Mouse (Mus musculus): Measurements from ENCODE around the gene Fgfr2. TPM values are rescaled to one million over a fixed set of nuclear protein-coding genes. Genes with fewer than 3 reads are reported as not detected.

The Fgfr2 gene
- polyA plus RNA-seq, 1 experiment from 2014 or later = 24.9 TPM

GRCm38 (mm10) chr7:130937266-130937841 lies 2185.8 kb downstream of the Fgfr2 start:
- Histone ChIP-seq H3K4me3 (ENCODE audit: low read depth, low read length) (peak overlapping the region; percentile 55), H3K36me3 (ENCODE audit: control insufficient read depth, insufficient read depth, low read length) (no peaks in the 10 kb centered on the region), H3K9me3 (replicated peaks; ENCODE audit: control insufficient read depth, low read length) (no peaks in the 10 kb centered on the region), H3K9ac (ENCODE audit: low read depth, low read length) (peak overlapping the region; percentile 66; the same call in 1 of the 2 replicates), H3K27me3 (ENCODE audit: control insufficient read depth, insufficient read depth, low read length) (peaks cover 51% of the 10 kb centered on the region), H3K4me1 (ENCODE audit: control insufficient read depth, insufficient read depth, low read length) (peaks cover 18% of the 10 kb centered on the region), H3K27ac (ENCODE audit: low read depth, low read length) (no peak overlapping the region), H3K4me2 (peak overlapping the region; percentile 92)
- ATAC-seq (replicated peaks; ENCODE audit: insufficient number of reproducible peaks, low FRiP score, low TSS enrichment) = no peak
- 18% methylated on average over 12 of the region's 12 CpGs for WGBS (ENCODE audit: insufficient replicate concordance)

GRCm38 (mm10) chr7:130936472-130936951 lies 2186.6 kb downstream of the Fgfr2 start:
- WGBS (ENCODE audit: insufficient replicate concordance) = under 1% methylated on average over 49 of the region's 49 CpGs
- Histone ChIP-seq H3K27ac (ENCODE audit: low read depth, low read length) (no peak overlapping the region), H3K27me3 (ENCODE audit: control insufficient read depth, insufficient read depth, low read length) (peaks cover 51% of the 10 kb centered on the region), H3K4me3 (ENCODE audit: low read depth, low read length) (peak overlapping the region; percentile 55), H3K4me2 (peak overlapping the region; percentile 92), H3K4me1 (ENCODE audit: control insufficient read depth, insufficient read depth, low read length) (peaks cover 18% of the 10 kb centered on the region), H3K9me3 (replicated peaks; ENCODE audit: control insufficient read depth, low read length) (peaks cover 4% of the 10 kb centered on the region), H3K9ac (ENCODE audit: low read depth, low read length) (peak overlapping the region; percentile 66), H3K36me3 (ENCODE audit: control insufficient read depth, insufficient read depth, low read length) (no peaks in the 10 kb centered on the region)
- ATAC-seq (replicated peaks; ENCODE audit: insufficient number of reproducible peaks, low FRiP score, low TSS enrichment) = peak; percentile 28; the same call in 1 of the 2 replicates

- Histone ChIP-seq H3K4me2 (peak within 1 kb of the TSS; percentile 92), H3K27ac (ENCODE audit: low read depth, low read length) (no peak within 1 kb of the TSS), H3K4me3 (ENCODE audit: low read depth, low read length) (peak within 1 kb of the TSS; percentile 55), H3K9ac (ENCODE audit: low read depth, low read length) (peak within 1 kb of the TSS; percentile 66), H3K4me1 (ENCODE audit: control insufficient read depth, insufficient read depth, low read length) (peaks cover 18% of the 10 kb centered on the region), H3K9me3 (replicated peaks; ENCODE audit: control insufficient read depth, low read length) (peaks cover 4% of the 10 kb centered on the region), H3K27me3 (ENCODE audit: control insufficient read depth, insufficient read depth, low read length) (peaks cover 51% of the 10 kb centered on the region), H3K36me3 (ENCODE audit: control insufficient read depth, insufficient read depth, low read length) (no peaks in the 10 kb centered on the region)
- WGBS (ENCODE audit: insufficient replicate concordance) = under 1% methylated on average over 64 of the region's 70 CpGs
- ATAC-seq (replicated peaks; ENCODE audit: insufficient number of reproducible peaks, low FRiP score, low TSS enrichment) = peak; percentile 82
Measured at GRCm38 (mm10) chr7:130935793-130936471, 2187.2 kb downstream of the Fgfr2 start, which contains the start of gene Htra1. Gene Htra1, plus strand, starts transcription at chr7:130936111.

- peak overlapping the region; percentile 56 for H3K9ac ChIP-seq (ENCODE audit: low read depth, low read length)
- ATAC-seq (replicated peaks; ENCODE audit: insufficient number of reproducible peaks, low FRiP score, low TSS enrichment) = no peak
- peak overlapping the region; percentile 55 for H3K4me3 ChIP-seq (ENCODE audit: low read depth, low read length)
- H3K36me3 ChIP-seq (ENCODE audit: control insufficient read depth, insufficient read depth, low read length) = no peaks in the 10 kb centered on the region
- peaks cover 4% of the 10 kb centered on the region for H3K9me3 ChIP-seq (replicated peaks; ENCODE audit: control insufficient read depth, low read length)
- H3K4me1 ChIP-seq (ENCODE audit: control insufficient read depth, insufficient read depth, low read length) = peaks cover 18% of the 10 kb centered on the region
- H3K27ac ChIP-seq (ENCODE audit: low read depth, low read length) = no peak overlapping the region
- WGBS (ENCODE audit: insufficient replicate concordance) = 7% methylated on average over 16 of the region's 16 CpGs
- peaks cover 51% of the 10 kb centered on the region for H3K27me3 ChIP-seq (ENCODE audit: control insufficient read depth, insufficient read depth, low read length)
- peak overlapping the region; percentile 92 for H3K4me2 ChIP-seq
Measured at GRCm38 (mm10) chr7:130935421-130935792, 2187.7 kb downstream of the Fgfr2 start.

GRCm38 (mm10) chr7:130934654-130935053 lies 2188.5 kb downstream of the Fgfr2 start:
- ATAC-seq (replicated peaks; ENCODE audit: insufficient number of reproducible peaks, low FRiP score, low TSS enrichment) = no peak
- Histone ChIP-seq H3K27ac (ENCODE audit: low read depth, low read length) (no peak overlapping the region), H3K27me3 (ENCODE audit: control insufficient read depth, insufficient read depth, low read length) (peaks cover 51% of the 10 kb centered on the region), H3K9ac (ENCODE audit: low read depth, low read length) (no peak overlapping the region), H3K4me2 (no peak overlapping the region), H3K36me3 (ENCODE audit: control insufficient read depth, insufficient read depth, low read length) (no peaks in the 10 kb centered on the region), H3K4me1 (ENCODE audit: control insufficient read depth, insufficient read depth, low read length) (peaks cover 15% of the 10 kb centered on the region), H3K9me3 (replicated peaks; ENCODE audit: control insufficient read depth, low read length) (peaks cover 4% of the 10 kb centered on the region), H3K4me3 (ENCODE audit: low read depth, low read length) (no peak overlapping the region)
- WGBS (ENCODE audit: insufficient replicate concordance) = 70% methylated on average over 4 of the region's 4 CpGs

GRCm38 (mm10) chr7:130932921-130933320 lies 2190.2 kb downstream of the Fgfr2 start:
- H3K9me3 ChIP-seq (replicated peaks; ENCODE audit: control insufficient read depth, low read length) = peaks cover 4% of the 10 kb centered on the region
- H3K27ac ChIP-seq (ENCODE audit: low read depth, low read length) = no peak overlapping the region
- no peaks in the 10 kb centered on the region for H3K36me3 ChIP-seq (ENCODE audit: control insufficient read depth, insufficient read depth, low read length)
- no peak overlapping the region for H3K9ac ChIP-seq (ENCODE audit: low read depth, low read length)
- no peak overlapping the region for H3K4me3 ChIP-seq (ENCODE audit: low read depth, low read length)
- no peak for ATAC-seq (replicated peaks; ENCODE audit: insufficient number of reproducible peaks, low FRiP score, low TSS enrichment)
- H3K4me2 ChIP-seq = no peak overlapping the region
- H3K27me3 ChIP-seq (ENCODE audit: control insufficient read depth, insufficient read depth, low read length) = peaks cover 46% of the 10 kb centered on the region
- WGBS (ENCODE audit: insufficient replicate concordance) = 76% methylated on average over 9 of the region's 9 CpGs
- H3K4me1 ChIP-seq (ENCODE audit: control insufficient read depth, insufficient read depth, low read length) = peaks cover 15% of the 10 kb centered on the region

- H3K4me3 ChIP-seq (ENCODE audit: low read depth, low read length) = no peak overlapping the region
- H3K36me3 ChIP-seq (ENCODE audit: control insufficient read depth, insufficient read depth, low read length) = no peaks in the 10 kb centered on the region
- no peak overlapping the region for H3K27ac ChIP-seq (ENCODE audit: low read depth, low read length)
- H3K9ac ChIP-seq (ENCODE audit: low read depth, low read length) = no peak overlapping the region
- peaks cover 21% of the 10 kb centered on the region for H3K27me3 ChIP-seq (ENCODE audit: control insufficient read depth, insufficient read depth, low read length)
- peaks cover 4% of the 10 kb centered on the region for H3K9me3 ChIP-seq (replicated peaks; ENCODE audit: control insufficient read depth, low read length)
- no peak for ATAC-seq (replicated peaks; ENCODE audit: insufficient number of reproducible peaks, low FRiP score, low TSS enrichment)
- 55% methylated on average over 3 of the region's 3 CpGs for WGBS (ENCODE audit: insufficient replicate concordance)
- peaks cover 4% of the 10 kb centered on the region; the same call in 1 of the 2 replicates for H3K4me1 ChIP-seq (ENCODE audit: control insufficient read depth, insufficient read depth, low read length)
- no peak overlapping the region for H3K4me2 ChIP-seq
Measured at GRCm38 (mm10) chr7:130930401-130930800, 2192.7 kb downstream of the Fgfr2 start.

GRCm38 (mm10) chr7:130922981-130923731 lies 2200.0 kb downstream of the Fgfr2 start:
- H3K4me3 ChIP-seq (ENCODE audit: low read depth, low read length) = no peak overlapping the region
- ATAC-seq (replicated peaks; ENCODE audit: insufficient number of reproducible peaks, low FRiP score, low TSS enrichment) = no peak
- no peaks in the 10 kb centered on the region for H3K4me1 ChIP-seq (ENCODE audit: control insufficient read depth, insufficient read depth, low read length)
- no peak overlapping the region for H3K4me2 ChIP-seq
- no peaks in the 10 kb centered on the region for H3K27me3 ChIP-seq (ENCODE audit: control insufficient read depth, insufficient read depth, low read length)
- no peaks in the 10 kb centered on the region for H3K36me3 ChIP-seq (ENCODE audit: control insufficient read depth, insufficient read depth, low read length)
- 67% methylated on average over 13 of the region's 13 CpGs for WGBS (ENCODE audit: insufficient replicate concordance)
- no peaks in the 10 kb centered on the region for H3K9me3 ChIP-seq (replicated peaks; ENCODE audit: control insufficient read depth, low read length)
- H3K27ac ChIP-seq (ENCODE audit: low read depth, low read length) = no peak overlapping the region
- no peak overlapping the region for H3K9ac ChIP-seq (ENCODE audit: low read depth, low read length)

All from heart, embryonic 11.5 days (tissue).